Mouse (Mus musculus) gastrocnemius, adult 2 months (tissue): ENCODE results near the gene Gm10643. TPM values are rescaled to one million over a fixed set of nuclear protein-coding genes. Genes with fewer than 3 reads are reported as not detected.

Experiments
- DNase-seq: peaks from one replicate; pipeline ENCODE4 v3.0.0; 2022
- H3K27ac ChIP-seq: fragments of 200-600 bp; 2 replicates; pipeline ENCODE4 v1.8.1; 2022; ENCODE audit warnings: mild to moderate bottlenecking
- H3K4me3 ChIP-seq: fragments of 200-600 bp; 2 replicates; pipeline ENCODE4 v1.8.1; 2022; ENCODE audit warnings: mild to moderate bottlenecking, moderate library complexity
- CTCF ChIP-seq: fragments of 200-600 bp; IDR thresholded peaks from 2 replicates; pipeline ENCODE4 v1.8.1; 2022; ENCODE audit warnings: antibody characterized with exemption, mild to moderate bottlenecking, moderate library complexity
- intact Hi-C: fragments of 180-260 bp; cut with DNase I; formaldehyde crosslinking; loops from one replicate; pipeline ENCODE4 v1.15.1; 2025
- long read RNA-seq, 2 experiments: library from polyadenylated mRNA; stranded (forward); transcript quantifications; one replicate each; pipeline ENCODE4 v2.0.0; 2021
- total RNA-seq, 2 experiments: library from RNA; stranded (reverse); gene quantifications; 2 replicates each; pipeline ENCODE4 v1.2.3; 2021

Gene Gm10643
- total RNA-seq: 1 to 10 TPM in 1 of 2 experiments, under 1 TPM in 1; 0.84 to 1.2 TPM
- long read RNA-seq, experiment 1, partial matches to known transcripts: 0 of 2 reads
- long read RNA-seq, experiment 1, other reads (novel, unspliced or antisense): 0 of 2 reads
- long read RNA-seq, experiment 2, partial matches to known transcripts: 0 of 1 reads
- long read RNA-seq, experiment 2, other reads (novel, unspliced or antisense): 0 of 1 reads

DNA sequence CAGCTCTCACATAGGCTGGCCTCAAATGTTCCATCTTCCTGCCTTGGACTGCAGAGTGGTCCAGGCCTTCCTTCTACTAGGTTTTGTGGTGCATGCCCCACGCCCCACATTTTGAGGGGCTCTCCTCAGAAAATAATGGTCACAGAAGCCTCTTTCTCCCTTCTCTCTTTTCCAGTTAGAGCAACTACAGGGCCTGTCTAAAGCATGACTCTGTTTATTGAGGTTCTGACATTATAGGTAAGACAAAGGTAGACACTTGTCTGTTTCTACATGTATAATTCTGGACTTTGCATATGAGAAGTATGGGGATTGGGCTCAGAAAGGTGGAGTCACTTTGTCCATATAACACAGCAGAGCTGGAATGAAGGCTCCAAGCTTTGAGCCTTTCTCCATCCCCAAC lies at the start of gene Gm10643:
Gene Gm10643, minus strand, starts transcription at position 101 of the 400 bp plus-strand sequence.
- peak within 1 kb of the TSS; percentile 98 for H3K27ac ChIP-seq
- no peak for TF ChIP-seq CTCF
- no peak for DNase-seq
- intact Hi-C loops: loop anchor here (5.0 kb wide), 2 partner anchors 37 to 53 kb away; partner anchors contain the start of genes 2210011C24Rik and Dcaf15
- peak within 1 kb of the TSS; percentile 76 for H3K4me3 ChIP-seq

- Histone ChIP-seq H3K4me3 (no peak overlapping the region), H3K27ac (no peak overlapping the region)
- TF ChIP-seq CTCF: no peak
- intact Hi-C loops: no loop called here
- DNase-seq: no peak
These were observed 41.5 kb upstream of the Gm10643 start for GRCm38 (mm10) chr8:84106216-84107040.

DNA sequence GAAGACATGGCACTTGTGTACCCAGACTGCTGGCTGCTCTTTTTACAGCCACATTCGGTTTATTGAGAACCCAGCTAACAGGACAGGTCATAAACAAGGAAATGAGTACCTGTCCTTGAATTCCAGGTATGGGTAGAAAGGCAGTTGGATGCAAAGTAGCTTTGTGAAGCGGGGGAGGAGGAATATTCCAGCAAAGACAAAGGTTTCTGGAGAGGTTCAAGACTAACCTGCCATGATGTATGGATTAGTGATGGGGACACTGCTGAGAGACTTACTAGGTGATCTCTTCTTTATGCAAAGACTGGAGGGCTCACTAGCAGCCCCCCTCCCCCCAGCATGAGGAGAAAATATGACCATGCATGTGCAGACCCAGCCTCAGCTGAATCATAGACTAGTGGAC lies 40.7 kb upstream of the Gm10643 start:
- no peak for TF ChIP-seq CTCF

GRCm38 (mm10) chr8:84104697-84105609 lies 40.0 kb upstream of the Gm10643 start, which contains the start of gene Dcaf15:
TSS of gene Dcaf15 (minus strand) at chr8:84104768.
- intact Hi-C loops: loop anchor here (5.0 kb wide), 1 partner anchor 38 kb away; the partner anchor contains the start of genes Gm10643 and Rfx1
- peak within 1 kb of the TSS; percentile 82 for H3K4me3 ChIP-seq
- H3K27ac ChIP-seq: peak within 1 kb of the TSS; percentile 94

More for the DNA sequence above, 40.7 kb upstream of the Gm10643 start:
- Histone ChIP-seq H3K4me3 (no peak overlapping the region), H3K27ac (no peak overlapping the region)
- DNase-seq: no peak
- intact Hi-C loops: no loop called here

GRCm38 (mm10) chr8:84104221-84104620 lies 39.3 kb upstream of the Gm10643 start:
- intact Hi-C loops: loop anchor here (5.0 kb wide), 1 partner anchor 37 kb away; the partner anchor contains the start of genes Gm10643 and Rfx1
- peak; percentile 37 for TF ChIP-seq CTCF
- H3K4me3 ChIP-seq: peak overlapping the region; percentile 82
- no peak for DNase-seq
- peak overlapping the region; percentile 94 for H3K27ac ChIP-seq

More at GRCm38 (mm10) chr8:84104697-84105609, 40.0 kb upstream of the Gm10643 start, which contains the start of gene Dcaf15:
- TF ChIP-seq CTCF: no peak
- peak; percentile 98 for DNase-seq

DNA sequence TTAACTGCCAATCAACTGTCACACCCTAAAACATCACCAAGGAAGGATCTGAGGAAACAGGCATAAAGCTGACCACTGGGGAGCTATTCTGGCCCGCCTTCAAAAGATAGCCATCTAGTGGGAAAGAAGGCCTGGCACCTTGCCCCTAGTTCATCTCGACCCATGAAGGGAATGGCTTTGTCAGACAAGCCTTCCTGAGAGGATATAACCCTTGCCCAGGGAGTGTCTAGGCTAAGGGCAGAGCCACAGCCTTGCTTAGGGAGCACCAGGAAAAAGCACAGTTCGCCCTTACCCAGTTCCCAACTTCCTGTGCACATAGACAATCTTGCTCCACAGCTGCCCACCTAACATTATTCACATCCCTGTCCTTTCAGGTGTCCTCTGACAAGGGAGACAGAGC lies 38.7 kb upstream of the Gm10643 start:
- intact Hi-C loops: loop anchor here (5.0 kb wide), 1 partner anchor 36 kb away; the partner anchor contains the start of genes Gm10643 and Rfx1
- no peak for TF ChIP-seq CTCF
- H3K4me3 ChIP-seq: peak overlapping the region; percentile 82
- DNase-seq: no peak
- H3K27ac ChIP-seq: peak overlapping the region; percentile 94; the same call in 1 of the 2 replicates

DNA sequence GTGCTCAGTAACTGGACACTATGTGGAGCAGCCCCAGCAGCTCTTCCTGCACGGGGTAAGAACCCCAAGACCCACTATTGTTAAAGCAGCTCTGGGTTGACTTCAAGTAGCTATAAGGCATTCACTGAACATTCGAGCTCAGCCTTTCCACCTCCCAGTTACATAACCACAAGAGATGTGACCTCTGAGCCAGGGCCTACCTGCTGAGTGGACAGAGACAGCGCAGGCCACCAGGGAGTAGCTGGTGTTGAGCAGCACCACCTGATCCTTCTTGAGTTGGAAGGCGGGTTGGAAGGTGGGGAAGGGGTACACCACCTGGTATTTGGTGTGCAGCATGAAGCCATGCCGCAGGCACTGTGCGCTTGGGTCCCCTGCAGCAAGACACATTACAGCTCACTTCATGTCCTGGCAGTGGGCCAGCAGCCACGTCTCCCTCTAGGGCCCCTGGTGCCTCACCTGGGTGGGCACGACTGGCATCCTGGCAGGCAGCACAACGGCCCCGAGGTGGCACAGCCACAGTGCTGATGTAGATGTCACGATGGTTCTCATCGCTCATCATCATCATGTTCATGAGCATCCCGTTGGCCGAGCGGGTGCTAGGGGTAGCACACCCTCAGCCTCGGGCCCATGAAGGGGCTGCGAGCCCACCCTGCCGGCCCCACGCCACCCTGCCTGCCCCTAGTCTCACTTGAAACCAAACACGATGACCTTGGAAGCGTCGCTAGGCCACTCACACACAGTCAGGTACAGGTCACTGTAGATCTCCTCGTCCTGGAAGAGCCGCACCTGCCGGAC lies 36.7 kb upstream of the Gm10643 start:
- intact Hi-C loops: loop anchor here (5.0 kb wide), 1 partner anchor 34 kb away; the partner anchor contains the start of genes Gm10643 and Rfx1
- TF ChIP-seq CTCF: no peak
- no peak overlapping the region for H3K27ac ChIP-seq
- no peak overlapping the region for H3K4me3 ChIP-seq
- DNase-seq: no peak

DNA sequence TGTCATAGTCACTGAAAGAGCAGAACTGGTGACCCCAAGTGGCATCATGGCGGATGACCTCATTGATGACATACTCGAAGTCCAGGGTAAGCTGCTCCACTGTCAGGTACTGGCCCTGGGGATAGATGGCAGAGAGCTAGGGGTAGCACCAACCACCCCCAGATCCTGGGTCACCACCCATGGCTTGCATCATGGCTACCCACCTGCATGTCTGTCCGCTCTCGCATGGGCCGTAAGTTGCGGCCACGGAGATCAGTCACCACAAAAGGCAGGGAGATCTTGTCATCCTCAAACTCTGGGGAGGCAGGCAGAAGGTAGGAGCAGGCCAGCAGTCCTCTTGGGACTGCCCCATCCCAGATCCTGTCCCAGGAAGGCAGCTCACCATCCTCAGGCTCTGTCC lies 33.4 kb upstream of the Gm10643 start:
- intact Hi-C loops: no loop called here
- no peak for TF ChIP-seq CTCF
- no peak overlapping the region for H3K27ac ChIP-seq
- H3K4me3 ChIP-seq: no peak overlapping the region
- no peak for DNase-seq

- intact Hi-C loops: no loop called here
- Histone ChIP-seq H3K27ac (no peak overlapping the region), H3K4me3 (no peak overlapping the region)
- no peak for DNase-seq
- TF ChIP-seq CTCF: no peak
These were observed 31.1 kb upstream of the Gm10643 start for GRCm38 (mm10) chr8:84096061-84096460.

DNA sequence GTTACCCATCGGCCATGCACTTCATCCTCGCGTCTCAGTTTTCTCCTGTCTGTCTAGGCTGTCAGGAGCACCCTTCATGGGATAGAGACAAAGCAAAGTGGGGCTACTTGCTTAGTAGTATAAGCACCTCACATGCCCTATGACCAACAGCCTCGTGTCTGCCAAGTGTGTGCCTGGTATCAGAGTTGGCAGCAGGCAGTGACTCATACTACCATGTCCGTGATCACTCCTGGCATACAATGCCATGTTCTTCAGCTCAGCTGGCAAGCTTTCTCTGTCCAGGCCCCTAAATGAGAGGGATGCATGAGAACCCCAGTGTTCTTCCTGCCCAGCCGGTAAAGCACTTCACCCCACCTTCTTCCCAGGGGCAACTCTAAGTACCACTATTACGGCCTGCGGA lies 25.6 kb upstream of the Gm10643 start:
- no peak for TF ChIP-seq CTCF
- H3K27ac ChIP-seq: no peak overlapping the region
- no peak for DNase-seq
- no peak overlapping the region for H3K4me3 ChIP-seq
- intact Hi-C loops: no loop called here

DNA sequence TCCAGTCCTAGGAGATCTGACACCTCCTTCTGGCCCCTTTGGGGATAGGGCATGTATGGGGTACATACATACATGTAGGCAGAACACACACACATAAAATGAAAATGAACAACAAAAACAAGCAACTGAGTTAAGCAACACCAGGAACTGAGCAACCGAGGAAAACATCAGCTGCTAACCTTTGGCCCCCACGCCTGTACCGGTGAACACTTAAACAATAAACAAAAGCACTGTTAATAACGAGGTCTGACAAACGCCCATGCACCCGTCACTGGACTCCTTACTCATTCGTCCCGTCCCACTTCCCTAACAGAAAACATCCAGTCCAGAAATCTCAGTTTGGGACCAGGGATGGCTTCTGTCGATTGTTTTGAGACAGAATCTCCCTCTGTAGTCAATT lies 24.3 kb upstream of the Gm10643 start:
- intact Hi-C loops: no loop called here
- Histone ChIP-seq H3K27ac (no peak overlapping the region), H3K4me3 (no peak overlapping the region)
- TF ChIP-seq CTCF: no peak
- no peak for DNase-seq
